Mouse (Mus musculus) neural tube, embryonic 14.5 days (tissue): ENCODE measurements around the gene Myo6. TPM values are rescaled to one million over a fixed set of nuclear protein-coding genes. Genes with fewer than 3 reads are reported as not detected.

Experiments
- ATAC-seq: fragments of 200-750 bp; cut with Nextera tagmentation; 2 replicates; pipeline ENCODE4 v1.8.0; 2017; ENCODE audit warnings: low read depth, mild to moderate bottlenecking, moderate TSS enrichment, moderate library complexity
- H3K27ac ChIP-seq: fragments of 300-500 bp; sonication (generic); 2 replicates; pipeline ENCODE4 v1.5.1; 2014; ENCODE audit warnings: low read depth, mild to moderate bottlenecking, control low read depth, low read length, moderate library complexity, mixed read lengths
- H3K27me3 ChIP-seq: fragments of 300-500 bp; sonication (generic); 2 replicates; pipeline ENCODE4 v1.6.1; 2014; ENCODE audit warnings: low read length; ENCODE audit not compliant: control insufficient read depth, insufficient read depth
- H3K36me3 ChIP-seq: fragments of 300-500 bp; sonication (generic); 2 replicates; pipeline ENCODE4 v1.6.1; 2014; ENCODE audit warnings: low read length, mixed read lengths; ENCODE audit not compliant: control insufficient read depth, insufficient read depth
- H3K4me1 ChIP-seq: fragments of 300-500 bp; sonication (generic); 2 replicates; pipeline ENCODE4 v1.6.1; 2014; ENCODE audit warnings: low read length; ENCODE audit not compliant: control insufficient read depth, insufficient read depth
- H3K4me2 ChIP-seq: fragments of 300-500 bp; sonication (generic); 2 replicates; pipeline ENCODE4 v1.6.1; 2014; ENCODE audit warnings: mild to moderate bottlenecking, low read depth, low read length, control low read depth
- H3K4me3 ChIP-seq: fragments of 300-500 bp; sonication (generic); 2 replicates; pipeline ENCODE4 v1.5.1; 2014; ENCODE audit warnings: low read depth, low read length, control low read depth, mixed read lengths
- H3K9ac ChIP-seq: fragments of 300-500 bp; sonication (generic); replicated peaks from 2 replicates; pipeline ENCODE4 v1.6.1; 2014; ENCODE audit warnings: low read depth, mild to moderate bottlenecking, control low read depth, low read length, mixed read lengths
- H3K9me3 ChIP-seq: fragments of 300-500 bp; sonication (generic); 2 replicates; pipeline ENCODE4 v1.6.1; 2016; ENCODE audit warnings: low read length; ENCODE audit not compliant: control insufficient read depth
- WGBS: fragments of 180-500 bp; shearing (Covaris S2); extraction: QIAGEN DNeasy Blood & Tissue Kit; methylation state at CpG from one replicate; pipeline ENCODE4 v1.1.7; 2014; 5-methylcytosine and 5-hydroxymethylcytosine counted together
- polyA plus RNA-seq: library from polyadenylated mRNA; unstranded; fragments of >200 nt; fragmentation: Nextera tagmentation; extraction: Ambion mirVana; gene quantifications from 2 replicates; pipeline ENCODE4 v1.2.1, GENCODE M21; 2014

Myo6 gene
- polyA plus RNA-seq, 1 experiment from 2014 or later, result 26.0 TPM

- no peak overlapping the region for H3K4me2 ChIP-seq
- no peaks in the 10 kb centered on the region for H3K9me3 ChIP-seq
- H3K36me3 ChIP-seq, result no peaks in the 10 kb centered on the region
- H3K9ac ChIP-seq, result no peak overlapping the region
- no peak overlapping the region for H3K4me3 ChIP-seq
- no peaks in the 10 kb centered on the region for H3K27me3 ChIP-seq
- no peak for ATAC-seq
- H3K27ac ChIP-seq, result no peak overlapping the region
- no peaks in the 10 kb centered on the region for H3K4me1 ChIP-seq
- WGBS, result 78% methylated on average over 12 of the region's 12 CpGs
These were observed 45.3 kb downstream of the Myo6 start for GRCm38 (mm10) chr9:80210096-80210495.

DNA sequence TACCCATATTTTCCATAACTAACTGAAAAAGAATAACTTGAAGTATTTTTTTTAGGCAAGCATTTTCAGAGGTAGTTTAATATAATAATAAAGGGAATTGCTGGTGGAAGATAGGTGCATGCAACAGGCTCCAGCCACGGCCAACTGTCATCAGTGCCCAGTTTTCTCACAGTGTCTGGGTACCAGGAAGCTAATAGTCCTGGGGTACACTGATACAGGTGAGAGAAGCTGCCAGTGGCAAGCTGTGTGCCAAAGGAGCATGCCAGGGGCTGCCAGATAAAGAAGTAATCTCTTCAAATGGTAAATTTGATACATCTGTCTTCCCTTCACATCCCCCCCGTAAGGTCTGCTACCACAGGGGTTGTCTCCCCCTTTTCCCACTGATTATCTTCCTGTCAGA is 48.6 kb downstream of the Myo6 start:
- no peak overlapping the region for H3K9ac ChIP-seq
- H3K27ac ChIP-seq, result no peak overlapping the region
- H3K4me1 ChIP-seq, result 0 out of 2 replicates have a peak, but pooled peaks cover 3% of the 10 kb centered on the region
- ATAC-seq, result no peak
- no peak overlapping the region for H3K4me2 ChIP-seq
- H3K36me3 ChIP-seq, result no peaks in the 10 kb centered on the region
- H3K27me3 ChIP-seq, result no peaks in the 10 kb centered on the region
- no peaks in the 10 kb centered on the region for H3K9me3 ChIP-seq
- no peak overlapping the region for H3K4me3 ChIP-seq
- WGBS, result 80% methylated on average over 2 of the region's 2 CpGs

DNA sequence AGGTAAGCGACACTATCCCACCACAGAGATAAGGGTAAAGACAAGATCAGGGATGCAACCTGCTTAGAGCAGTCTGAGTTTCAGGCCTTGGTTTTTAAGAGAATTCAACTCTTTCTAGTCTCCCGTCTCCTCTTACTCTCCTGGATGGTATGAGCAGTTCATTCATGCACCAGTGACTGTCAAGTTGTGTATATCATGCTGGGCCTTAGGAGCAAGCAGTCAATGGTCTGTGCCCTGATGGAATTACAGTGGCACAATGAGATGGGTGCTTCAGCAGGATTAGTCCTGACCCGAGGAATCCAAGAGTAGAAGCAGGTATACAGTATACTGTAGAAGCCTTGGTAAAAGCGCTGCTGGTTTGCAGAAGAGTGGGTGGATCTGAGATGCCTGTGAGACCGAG is 50.7 kb downstream of the Myo6 start:
- Histone ChIP-seq H3K36me3 (no peaks in the 10 kb centered on the region), H3K4me1 (peaks cover 3% of the 10 kb centered on the region; the same call in 1 of the 2 replicates), H3K4me2 (no peak overlapping the region), H3K4me3 (no peak overlapping the region), H3K27ac (no peak overlapping the region), H3K9ac (no peak overlapping the region), H3K27me3 (no peaks in the 10 kb centered on the region), H3K9me3 (no peaks in the 10 kb centered on the region)
- ATAC-seq, result no peak
- 82% methylated on average over 5 of the region's 5 CpGs for WGBS

- ATAC-seq, result peak; percentile 38; the same call in 1 of the 2 replicates
- H3K4me3 ChIP-seq, result no peak overlapping the region
- H3K9me3 ChIP-seq, result no peaks in the 10 kb centered on the region
- no peak overlapping the region for H3K4me2 ChIP-seq
- H3K9ac ChIP-seq, result no peak overlapping the region
- peaks cover 3% of the 10 kb centered on the region; the same call in 1 of the 2 replicates for H3K4me1 ChIP-seq
- H3K36me3 ChIP-seq, result no peaks in the 10 kb centered on the region
- H3K27me3 ChIP-seq, result no peaks in the 10 kb centered on the region
- H3K27ac ChIP-seq, result no peak overlapping the region
- 59% methylated on average over 16 of the region's 16 CpGs for WGBS
These were observed 52.1 kb downstream of the Myo6 start for GRCm38 (mm10) chr9:80216786-80217501.

DNA sequence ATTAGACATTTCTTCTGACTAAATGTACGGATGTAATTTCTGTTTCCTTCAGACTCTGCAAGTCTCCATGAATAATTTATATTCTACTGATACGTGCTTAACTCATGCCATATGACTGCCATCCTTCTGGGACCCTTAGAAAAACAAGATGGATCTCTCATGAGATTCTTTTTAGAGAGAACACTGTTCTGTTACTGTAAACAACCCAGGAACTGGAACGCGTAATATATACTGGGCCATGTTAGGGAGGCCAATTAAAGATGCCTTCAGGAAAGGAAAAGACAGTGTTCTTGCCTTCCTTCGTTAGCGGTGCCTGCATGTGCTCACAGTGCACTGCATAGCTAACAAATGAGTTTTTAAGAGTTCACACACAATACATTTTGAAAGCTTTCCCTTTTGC is 53.9 kb downstream of the Myo6 start:
- no peak for ATAC-seq
- H3K4me3 ChIP-seq, result no peak overlapping the region
- 56% methylated on average over 6 of the region's 6 CpGs for WGBS
- H3K4me1 ChIP-seq, result peaks cover 3% of the 10 kb centered on the region; the same call in 1 of the 2 replicates
- no peak overlapping the region for H3K4me2 ChIP-seq
- no peaks in the 10 kb centered on the region for H3K36me3 ChIP-seq
- no peaks in the 10 kb centered on the region for H3K9me3 ChIP-seq
- H3K27ac ChIP-seq, result no peak overlapping the region
- H3K9ac ChIP-seq, result no peak overlapping the region
- no peaks in the 10 kb centered on the region for H3K27me3 ChIP-seq

DNA sequence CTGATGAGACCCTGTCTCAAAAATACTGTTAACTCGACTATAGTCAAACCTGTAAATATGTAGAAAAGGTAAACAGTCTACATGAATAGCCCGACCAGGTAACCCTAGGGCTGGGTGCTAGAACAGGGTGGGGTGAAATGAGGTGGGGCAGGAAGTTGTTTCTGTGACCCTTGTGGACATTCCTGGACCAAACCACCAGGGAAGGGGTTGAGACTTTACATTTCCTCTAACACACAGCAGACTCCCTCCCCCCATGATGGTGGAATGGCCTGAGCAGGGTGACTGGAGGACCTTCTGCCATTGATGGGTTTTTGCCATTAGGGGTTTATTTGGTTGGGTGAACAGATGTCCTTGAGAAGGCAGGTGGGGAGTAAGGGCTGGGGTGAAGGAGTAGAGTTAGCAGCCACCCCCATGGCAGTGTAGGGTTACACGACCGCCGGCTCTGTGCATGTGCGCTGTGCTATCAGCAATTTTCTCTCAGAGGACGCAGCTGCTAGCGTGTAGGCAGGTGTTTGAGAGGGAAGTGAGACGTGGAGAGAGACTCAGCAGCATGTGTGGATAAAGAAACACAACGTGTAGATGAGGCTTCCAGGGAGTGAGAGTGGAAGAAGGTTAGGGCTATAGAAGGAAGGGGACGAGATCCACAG is 59.3 kb downstream of the Myo6 start:
- ATAC-seq, result no peak
- Histone ChIP-seq H3K9ac (no peak overlapping the region), H3K27ac (no peak overlapping the region), H3K4me2 (no peak overlapping the region), H3K27me3 (no peaks in the 10 kb centered on the region), H3K4me3 (no peak overlapping the region), H3K9me3 (no peaks in the 10 kb centered on the region), H3K4me1 (no peaks in the 10 kb centered on the region; the same call in 1 of the 2 replicates), H3K36me3 (no peaks in the 10 kb centered on the region)
- WGBS, result 80% methylated on average over 11 of the region's 11 CpGs

DNA sequence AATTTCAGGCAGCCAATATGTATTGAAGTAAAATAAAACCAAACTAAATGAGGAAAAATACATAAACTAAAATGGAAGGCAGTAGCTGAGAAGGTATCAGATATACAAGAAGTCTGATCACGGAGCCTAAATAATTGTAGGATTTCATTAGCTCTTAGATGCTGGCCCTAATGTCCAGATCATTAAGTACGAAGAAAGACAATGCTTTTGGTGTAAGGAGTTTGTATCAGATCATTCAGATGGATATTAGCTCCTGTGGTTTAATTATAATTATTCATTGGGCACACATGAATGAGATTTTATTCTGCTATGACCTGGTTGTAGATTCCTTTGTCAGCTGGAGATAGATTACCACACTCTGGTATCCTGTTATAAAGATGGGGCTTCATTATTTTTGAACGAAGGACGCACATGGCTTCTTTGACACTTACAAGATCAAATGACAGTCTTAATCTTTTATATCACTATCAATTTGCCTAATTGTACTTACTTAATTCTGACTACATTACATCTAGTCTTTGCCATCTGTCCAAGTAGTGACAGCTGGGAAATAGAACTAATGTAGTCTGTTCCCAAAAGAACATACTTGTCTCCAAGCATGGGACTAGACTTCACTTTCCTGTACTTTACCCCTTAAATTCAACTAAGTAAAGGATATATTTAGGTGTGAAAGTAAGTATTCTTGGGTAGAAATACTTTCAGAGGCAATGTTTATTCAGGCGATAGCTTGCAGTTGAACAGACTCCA is 61.9 kb downstream of the Myo6 start:
- Histone ChIP-seq H3K36me3 (no peaks in the 10 kb centered on the region), H3K27ac (no peak overlapping the region), H3K9me3 (no peaks in the 10 kb centered on the region), H3K4me2 (no peak overlapping the region), H3K4me3 (no peak overlapping the region), H3K4me1 (no peaks in the 10 kb centered on the region), H3K27me3 (no peaks in the 10 kb centered on the region), H3K9ac (no peak overlapping the region)
- no peak for ATAC-seq
- WGBS, result 48% methylated on average over 5 of the region's 5 CpGs

DNA sequence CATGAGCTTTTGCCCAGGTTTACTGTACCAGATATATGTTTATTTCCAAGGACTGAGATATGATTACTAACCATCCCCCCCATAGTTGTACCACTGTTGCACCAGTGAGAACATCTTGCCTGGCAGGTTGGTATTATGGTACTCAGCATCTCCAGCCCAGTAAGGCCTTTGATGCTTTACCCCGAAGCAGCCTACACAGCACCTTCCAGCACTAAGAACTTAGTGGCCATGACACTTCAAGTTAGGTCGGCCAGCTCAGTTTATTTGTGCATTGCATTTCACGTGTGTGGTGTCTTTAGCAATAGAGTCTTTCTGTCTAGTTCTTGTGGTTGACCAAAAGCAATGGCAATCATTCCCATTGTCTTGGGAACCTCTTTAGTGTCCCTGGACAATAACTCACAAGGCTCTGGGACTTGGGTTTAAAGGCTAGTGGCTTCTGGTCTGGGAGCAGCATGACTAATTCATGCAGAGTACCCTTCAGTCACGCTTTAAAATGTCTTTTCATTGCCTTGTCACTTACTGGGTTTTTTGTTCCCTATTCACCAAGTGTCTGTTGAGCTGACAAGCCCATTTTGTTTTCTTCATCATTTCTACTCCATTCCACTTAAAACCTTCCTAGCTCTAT is 69.1 kb downstream of the Myo6 start:
- H3K36me3 ChIP-seq, result no peaks in the 10 kb centered on the region
- WGBS, result 18% methylated on average over 4 of the region's 4 CpGs
- H3K4me3 ChIP-seq, result no peak overlapping the region
- H3K9me3 ChIP-seq, result no peaks in the 10 kb centered on the region
- no peak overlapping the region for H3K27ac ChIP-seq
- no peak overlapping the region for H3K9ac ChIP-seq
- no peaks in the 10 kb centered on the region for H3K4me1 ChIP-seq
- no peak overlapping the region for H3K4me2 ChIP-seq
- ATAC-seq, result no peak
- H3K27me3 ChIP-seq, result no peaks in the 10 kb centered on the region
